Mouse (Mus musculus) limb, embryonic 11.5 days (tissue): ENCODE data around the gene Col11a2. TPM values are rescaled to one million over a fixed set of nuclear protein-coding genes. Genes with fewer than 3 reads are reported as not detected.
A peak's percentile ranks its signal among the peaks of the same experiment; 100 is the strongest.

Experiments used
- ATAC-seq: fragments of 200-750 bp; cut with Nextera tagmentation; 2 replicates; pipeline ENCODE4 v1.8.0; 2017; ENCODE audit warnings: low read depth; ENCODE audit not compliant: insufficient number of reproducible peaks, low FRiP score, low TSS enrichment
- DNase-seq: peaks from one replicate; pipeline ENCODE4 v3.0.0-alpha.2; 2015; ENCODE audit warnings: low spot score
- H3K27ac ChIP-seq: fragments of 300-500 bp; sonication (generic); replicated peaks from 2 replicates; pipeline ENCODE4 v1.5.1; 2014; ENCODE audit warnings: low read depth, mild to moderate bottlenecking, low read length
- H3K27me3 ChIP-seq: fragments of 300-500 bp; sonication (generic); 2 replicates; pipeline ENCODE4 v1.6.1; 2014; ENCODE audit warnings: mild to moderate bottlenecking, low read length, mixed read lengths; ENCODE audit not compliant: control insufficient read depth, insufficient read depth
- H3K36me3 ChIP-seq: fragments of 300-500 bp; sonication (generic); 2 replicates; pipeline ENCODE4 v1.6.1; 2014; ENCODE audit warnings: mild to moderate bottlenecking, low read length, moderate library complexity, mixed read lengths; ENCODE audit not compliant: control insufficient read depth, insufficient read depth
- H3K4me1 ChIP-seq: fragments of 300-500 bp; sonication (generic); 2 replicates; pipeline ENCODE4 v1.6.1; 2014; ENCODE audit warnings: low read length, mixed read lengths; ENCODE audit not compliant: control insufficient read depth, insufficient read depth
- H3K4me2 ChIP-seq: fragments of 300-500 bp; sonication (generic); 2 replicates; pipeline ENCODE4 v1.6.1; 2014; ENCODE audit warnings: low read depth, mild to moderate bottlenecking, moderate library complexity; ENCODE audit not compliant: severe bottlenecking
- H3K4me3 ChIP-seq: fragments of 300-500 bp; sonication (generic); 2 replicates; pipeline ENCODE4 v1.5.1; 2014; ENCODE audit warnings: low read depth, low read length
- H3K9ac ChIP-seq: fragments of 300-500 bp; sonication (generic); 2 replicates; pipeline ENCODE4 v1.6.1; 2014; ENCODE audit warnings: mild to moderate bottlenecking, low read length
- H3K9me3 ChIP-seq: fragments of 300-500 bp; sonication (generic); 2 replicates; pipeline ENCODE4 v1.6.1; 2016; ENCODE audit warnings: low read length; ENCODE audit not compliant: control insufficient read depth
- WGBS: fragments of 180-500 bp; shearing (Covaris S2); extraction: QIAGEN DNeasy Blood & Tissue Kit; methylation state at CpG from one replicate; pipeline ENCODE4 v1.1.7; 2014; 5-methylcytosine and 5-hydroxymethylcytosine counted together
- polyA plus RNA-seq: library from polyadenylated mRNA; unstranded; fragments of >200 nt; fragmentation: Nextera tagmentation; extraction: Ambion mirVana; gene quantifications from 2 replicates; pipeline ENCODE4 v1.2.1, GENCODE M21; 2014

Col11a2 gene
- polyA plus RNA-seq, 1 experiment from 2014 or later, result 5.0 TPM

DNA sequence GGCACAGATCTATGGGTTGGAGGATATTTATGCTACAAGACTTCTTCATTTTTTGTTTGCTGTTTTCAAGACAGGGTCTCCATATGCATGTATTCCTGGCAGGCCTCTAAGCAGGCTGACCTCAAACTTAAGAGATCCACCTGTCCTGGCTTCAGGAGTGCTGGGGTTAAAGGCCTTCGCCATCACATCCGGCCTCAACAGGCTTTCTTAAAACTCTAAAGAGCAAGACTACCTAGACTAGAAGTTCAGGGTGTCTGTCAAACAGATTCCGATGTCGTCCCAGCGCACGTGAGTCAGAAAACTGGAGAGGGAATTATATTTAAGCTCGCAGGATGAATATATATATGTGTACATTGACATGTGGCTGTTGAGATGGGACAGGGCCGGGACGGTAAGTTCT lies 15.6 kb upstream of the Col11a2 start:
- ATAC-seq (no peak), DNase-seq (no peak)
- no peaks in the 10 kb centered on the region for H3K27me3 ChIP-seq
- H3K4me1 ChIP-seq, result peaks cover 38% of the 10 kb centered on the region
- no peak overlapping the region for H3K9ac ChIP-seq
- 0 out of 2 replicates have a peak, but pooled peaks cover 3% of the 10 kb centered on the region for H3K9me3 ChIP-seq
- H3K27ac ChIP-seq, result no peak overlapping the region
- H3K4me3 ChIP-seq, result peak overlapping the region; percentile 93
- peaks cover 19% of the 10 kb centered on the region for H3K36me3 ChIP-seq
- H3K4me2 ChIP-seq, result peak overlapping the region; percentile 92
- 69% methylated on average over 9 of the region's 9 CpGs for WGBS

DNA sequence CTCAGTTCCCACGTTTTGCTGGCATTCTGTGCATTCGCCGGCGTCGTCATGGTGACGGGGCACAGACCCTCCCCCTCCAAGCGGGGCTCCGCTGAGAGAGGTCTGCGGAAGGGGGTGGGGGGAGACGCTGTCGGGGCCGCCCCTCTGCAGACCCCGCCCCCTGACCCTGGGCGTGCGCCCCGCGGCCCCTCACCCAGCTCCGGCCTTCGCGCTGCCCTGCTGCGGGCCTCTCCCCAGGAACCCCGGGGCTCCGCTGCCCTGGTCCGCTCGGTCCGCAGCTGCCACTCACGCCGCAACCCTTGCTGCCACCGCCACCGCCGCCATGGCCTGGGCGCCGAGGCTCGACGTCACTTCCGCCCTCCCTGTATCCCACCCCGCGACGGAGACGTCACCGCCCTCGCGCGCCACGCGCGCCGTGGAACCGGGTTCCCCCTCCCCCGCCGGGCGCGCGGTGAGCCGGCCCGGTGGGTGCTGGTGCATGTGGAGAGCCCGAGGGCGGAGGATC lies 14.9 kb upstream of the Col11a2 start, which contains the start of gene Ring1:
Gene Ring1, minus strand, starts transcription at position 364 of the 505 bp plus-strand sequence.
- WGBS, result under 1% methylated on average over 48 of the region's 58 CpGs
- Histone ChIP-seq H3K27me3 (no peaks in the 10 kb centered on the region), H3K4me2 (peak within 1 kb of the TSS; percentile 92), H3K4me3 (peak within 1 kb of the TSS; percentile 93), H3K9me3 (0 out of 2 replicates have a peak, but pooled peaks cover 3% of the 10 kb centered on the region), H3K4me1 (peaks cover 42% of the 10 kb centered on the region), H3K27ac (peak within 1 kb of the TSS; percentile 86), H3K9ac (peak within 1 kb of the TSS; percentile 91), H3K36me3 (peaks cover 26% of the 10 kb centered on the region)
- DNase-seq (peak; percentile 92), ATAC-seq (peak; percentile 56)

DNA sequence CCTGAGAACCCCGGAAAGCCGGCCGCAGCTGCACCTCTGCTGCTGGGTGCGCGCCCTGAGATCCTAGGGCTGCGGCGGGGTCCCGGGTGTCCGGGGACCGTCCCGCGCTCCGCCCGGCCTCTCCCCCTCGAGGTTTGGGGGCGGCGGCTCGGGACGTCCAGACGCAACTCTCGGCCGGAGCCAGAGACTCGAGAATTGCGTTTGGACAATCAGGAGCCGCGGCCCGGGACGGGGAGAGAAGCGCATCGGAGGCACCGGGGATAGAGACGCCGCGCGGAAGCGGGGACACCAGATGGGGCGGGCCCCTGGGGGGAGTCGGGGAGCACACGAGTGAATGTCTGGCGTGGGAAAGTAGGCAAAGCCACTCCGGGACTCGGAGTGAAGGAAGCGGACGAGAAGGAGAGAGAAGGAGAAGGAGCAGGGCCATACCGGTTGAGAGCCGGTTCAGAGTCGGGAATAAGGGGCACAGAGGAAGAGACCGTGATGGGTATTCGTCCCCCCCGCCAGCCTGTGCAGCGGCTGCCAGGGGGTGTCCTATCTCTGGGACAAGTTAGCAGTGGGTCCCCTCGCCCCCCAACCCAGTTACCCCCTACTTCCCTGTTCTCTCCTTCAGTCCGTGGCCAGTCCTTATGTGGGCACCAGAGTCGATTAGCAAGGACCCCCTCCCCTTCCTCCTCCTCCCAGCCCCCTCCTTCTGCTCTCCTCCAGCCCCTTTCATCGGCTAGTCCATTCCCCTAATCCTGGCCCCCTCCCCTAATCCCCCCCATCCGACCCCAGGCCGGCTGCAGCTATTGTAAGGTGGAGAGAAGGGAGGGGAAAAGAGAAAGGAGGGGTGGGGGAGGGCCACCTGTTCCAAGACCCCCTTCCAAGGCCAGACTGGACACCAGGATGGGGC lies 14.1 kb upstream of the Col11a2 start:
- Histone ChIP-seq H3K9ac (peak overlapping the region; percentile 91), H3K9me3 (0 out of 2 replicates have a peak, but pooled peaks cover 3% of the 10 kb centered on the region), H3K27ac (peak overlapping the region; percentile 86), H3K36me3 (peaks cover 31% of the 10 kb centered on the region), H3K27me3 (no peaks in the 10 kb centered on the region), H3K4me3 (peak overlapping the region; percentile 93), H3K4me2 (peak overlapping the region; percentile 92), H3K4me1 (peaks cover 48% of the 10 kb centered on the region)
- ATAC-seq (0 out of 2 replicates have a peak, but pooled peaks have one; percentile 0), DNase-seq (no peak)
- WGBS, result under 1% methylated on average over 55 of the region's 57 CpGs

DNA sequence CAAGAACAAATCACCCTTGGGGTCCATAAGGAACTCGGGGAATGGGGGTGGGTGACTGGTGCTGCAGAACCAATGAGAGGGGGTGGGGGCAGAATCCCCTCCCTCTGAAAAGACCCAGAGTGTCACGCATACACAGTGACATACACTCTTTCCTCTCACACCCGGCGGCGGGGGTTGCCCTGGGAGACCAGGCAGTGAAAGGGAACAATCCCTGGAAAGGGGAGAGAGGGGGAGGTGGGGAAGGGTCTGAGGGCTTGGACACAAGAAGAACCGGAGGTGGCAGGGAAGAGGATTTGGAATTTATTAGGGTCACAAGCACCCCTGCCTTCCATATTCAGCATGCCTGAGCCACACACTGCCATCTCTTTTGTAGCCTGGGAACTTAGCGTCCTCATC lies 13.5 kb upstream of the Col11a2 start:
- DNase-seq, result peak; percentile 38
- WGBS, result 11% methylated on average over 7 of the region's 7 CpGs
- Histone ChIP-seq H3K4me3 (peak overlapping the region; percentile 93), H3K4me1 (peaks cover 53% of the 10 kb centered on the region), H3K9me3 (0 out of 2 replicates have a peak, but pooled peaks cover 1% of the 10 kb centered on the region), H3K9ac (no peak overlapping the region), H3K27me3 (no peaks in the 10 kb centered on the region), H3K27ac (no peak overlapping the region), H3K4me2 (peak overlapping the region; percentile 92), H3K36me3 (peaks cover 31% of the 10 kb centered on the region)
- ATAC-seq, result no peak

DNA sequence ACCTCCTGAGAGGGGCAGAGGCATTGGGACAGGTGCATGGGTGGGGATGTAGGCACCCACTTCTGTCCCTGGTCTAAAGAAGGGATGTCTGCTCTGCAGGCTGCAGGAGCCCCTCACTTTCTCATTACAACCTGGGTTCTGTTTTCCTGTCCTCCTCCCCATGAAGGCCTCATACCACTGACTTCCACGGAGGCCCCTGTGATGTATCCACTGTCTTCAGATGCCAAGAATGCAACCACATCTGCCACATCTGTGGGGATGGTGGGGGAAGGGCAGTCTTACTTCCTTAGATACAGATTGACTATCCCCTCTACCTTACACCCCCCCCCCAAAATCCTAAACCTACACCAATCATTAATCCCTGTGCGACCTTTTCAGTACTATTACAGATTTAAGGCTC lies 13.0 kb upstream of the Col11a2 start:
- ATAC-seq (no peak), DNase-seq (no peak)
- no peaks in the 10 kb centered on the region for H3K27me3 ChIP-seq
- H3K9ac ChIP-seq, result no peak overlapping the region; the same call in 1 of the 2 replicates
- H3K27ac ChIP-seq, result no peak overlapping the region
- H3K4me2 ChIP-seq, result no peak overlapping the region
- WGBS, result 45% methylated on average over 2 of the region's 2 CpGs
- no peak overlapping the region for H3K4me3 ChIP-seq
- peaks cover 53% of the 10 kb centered on the region for H3K4me1 ChIP-seq
- peaks cover 27% of the 10 kb centered on the region for H3K36me3 ChIP-seq
- no peaks in the 10 kb centered on the region for H3K9me3 ChIP-seq

DNA sequence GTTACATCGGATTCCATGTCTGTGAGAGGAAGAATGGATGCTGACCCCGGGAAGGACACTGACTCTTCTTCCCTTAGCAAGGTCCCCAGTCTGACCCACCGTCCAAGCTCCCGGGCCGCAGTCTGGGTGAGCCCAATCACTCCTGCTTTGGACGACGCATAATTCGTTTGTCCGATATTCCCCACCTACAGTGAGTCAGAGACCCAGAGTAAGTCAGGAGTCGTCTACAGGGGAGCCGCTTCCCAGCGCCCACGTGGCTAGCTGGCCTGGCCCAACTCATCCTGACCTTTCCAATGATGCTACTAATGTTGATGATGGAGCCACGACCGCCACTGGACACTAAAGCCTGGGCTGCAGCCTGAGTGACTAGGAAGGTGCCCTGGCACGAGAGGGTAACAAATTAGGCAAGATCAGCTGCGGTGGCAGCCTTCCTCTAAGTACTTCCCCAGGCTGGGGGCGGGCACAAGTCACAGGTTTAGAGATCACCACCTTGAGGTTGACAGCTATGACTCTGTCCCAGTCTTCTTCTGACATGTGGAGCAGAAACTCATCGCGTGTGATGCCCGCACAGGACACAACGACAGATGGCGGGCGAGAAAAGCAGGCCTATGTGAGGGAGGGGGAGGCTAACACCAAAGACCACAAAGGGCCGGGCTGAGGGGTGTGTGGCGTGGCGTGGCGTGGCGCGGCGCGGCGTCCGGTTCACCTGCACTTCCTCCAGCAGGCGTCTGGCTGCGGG lies 12.2 kb upstream of the Col11a2 start:
- no peaks in the 10 kb centered on the region for H3K27me3 ChIP-seq
- 9% methylated on average over 34 of the region's 36 CpGs for WGBS
- no peak for ATAC-seq
- H3K4me3 ChIP-seq, result peak overlapping the region; percentile 65
- H3K4me1 ChIP-seq, result peaks cover 53% of the 10 kb centered on the region
- peak overlapping the region; percentile 93 for H3K4me2 ChIP-seq
- H3K9ac ChIP-seq, result peak overlapping the region; percentile 76
- DNase-seq, result no peak
- H3K9me3 ChIP-seq, result no peaks in the 10 kb centered on the region
- H3K36me3 ChIP-seq, result peaks cover 23% of the 10 kb centered on the region
- H3K27ac ChIP-seq, result peak overlapping the region; percentile 79

DNA sequence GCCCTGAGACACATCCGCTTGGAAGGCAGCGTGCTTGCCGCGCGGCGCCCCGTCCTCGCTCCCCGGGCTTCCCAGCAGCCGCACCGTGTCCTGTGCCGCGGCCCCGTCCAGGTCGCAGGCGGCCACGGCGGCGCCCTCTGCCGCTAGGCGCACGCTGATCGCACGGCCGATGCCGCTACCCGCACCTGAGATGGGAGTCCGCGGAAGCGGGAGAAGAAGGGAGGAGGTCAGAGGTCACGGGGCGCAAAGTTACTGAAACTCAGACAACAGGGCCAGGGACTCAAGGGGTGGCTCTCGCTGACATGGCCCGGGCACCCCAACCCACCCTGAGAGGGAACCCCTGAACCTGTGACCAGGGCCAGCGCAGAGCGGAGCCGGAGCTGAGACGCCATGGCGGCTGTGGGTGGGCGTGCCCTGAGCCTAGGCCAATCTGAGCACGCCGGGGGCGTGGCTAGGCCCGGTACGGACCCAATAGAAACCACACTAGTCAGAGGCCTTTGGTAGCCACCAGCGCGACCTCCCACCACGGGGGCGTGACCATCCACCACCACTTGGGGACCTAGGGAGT lies 11.5 kb upstream of the Col11a2 start, which contains the start of gene H2-Ke6:
Gene H2-Ke6, minus strand, starts transcription at position 405 of the 568 bp plus-strand sequence.
- Histone ChIP-seq H3K27ac (peak within 1 kb of the TSS; percentile 79), H3K36me3 (peaks cover 22% of the 10 kb centered on the region), H3K9ac (peak within 1 kb of the TSS; percentile 76), H3K9me3 (no peaks in the 10 kb centered on the region), H3K4me1 (peaks cover 55% of the 10 kb centered on the region), H3K4me2 (peak within 1 kb of the TSS; percentile 93), H3K4me3 (peak within 1 kb of the TSS; percentile 65), H3K27me3 (no peaks in the 10 kb centered on the region)
- WGBS, result under 1% methylated on average over 49 of the region's 49 CpGs
- DNase-seq (peak; percentile 96), ATAC-seq (peak; percentile 85)
